Mouse (Mus musculus) myocyte (in vitro differentiated cells): Measurements from ENCODE around the gene Gramd1b. TPM values are rescaled to one million over a fixed set of nuclear protein-coding genes. Genes with fewer than 3 reads are reported as not detected.
A peak's percentile ranks its signal among the peaks of the same experiment; 100 is the strongest.

Source experiments
- H3K27me3 ChIP-seq: one replicate; pipeline ENCODE4 v1.6.1; 2011; ENCODE audit not compliant: control insufficient read depth, insufficient read depth, insufficient read length
- H3K36me3 ChIP-seq: one replicate; pipeline ENCODE4 v1.6.1; 2011; ENCODE audit not compliant: control insufficient read depth, insufficient read depth
- H3K4me2 ChIP-seq: one replicate; pipeline ENCODE4 v1.6.1; 2011; ENCODE audit warnings: low read depth, control low read depth
- H3K4me3 ChIP-seq: one replicate; pipeline ENCODE4 v1.5.1; 2011; ENCODE audit warnings: mild to moderate bottlenecking, control low read depth, moderate library complexity
- H3K79me2 ChIP-seq: one replicate; pipeline ENCODE4 v1.6.1; 2011; ENCODE audit not compliant: control insufficient read depth, insufficient read depth
- H3ac ChIP-seq: one replicate; pipeline ENCODE4 v1.6.1; 2011; ENCODE audit not compliant: control insufficient read depth, insufficient read length
- CEBPB ChIP-seq: IDR thresholded peaks from 2 replicates; pipeline ENCODE4 v1.6.1; 2011; ENCODE audit warnings: mild to moderate bottlenecking, moderate library complexity; ENCODE audit not compliant: poor library complexity, insufficient read depth, severe bottlenecking
- E2F4 ChIP-seq: IDR thresholded peaks from one replicate; pipeline ENCODE4 v1.6.1; 2011; ENCODE audit warnings: mild to moderate bottlenecking, control low read depth, moderate library complexity; ENCODE audit not compliant: insufficient read depth
- MAX ChIP-seq: IDR thresholded peaks from one replicate; pipeline ENCODE4 v1.6.1; 2011; ENCODE audit warnings: low read depth, mild to moderate bottlenecking, control low read depth
- MYOD1 ChIP-seq, 3 experiments: IDR thresholded peaks; one replicate each; pipeline ENCODE4 v1.6.1; 2011; ENCODE audit warnings: control low read depth in 2 of 3, low read depth in 2 of 3, mild to moderate bottlenecking in 2 of 3, moderate library complexity in 1 of 3; ENCODE audit not compliant: insufficient read length in 2 of 3, control insufficient read depth in 1 of 3
- MYOG ChIP-seq, 3 experiments: IDR thresholded peaks; one replicate each; pipeline ENCODE4 v1.6.1; 2011; ENCODE audit warnings: control low read depth in 2 of 3, low read depth in 2 of 3, mild to moderate bottlenecking in 2 of 3; ENCODE audit not compliant: insufficient read length in 2 of 3, control insufficient read depth in 1 of 3, insufficient read depth in 1 of 3
- POLR2A ChIP-seq: IDR thresholded peaks from one replicate; pipeline ENCODE4 v1.6.1; 2011; ENCODE audit warnings: low read depth, mild to moderate bottlenecking, control low read depth, moderate library complexity; ENCODE audit not compliant: insufficient read length
- POLR2AphosphoS2 ChIP-seq: IDR thresholded peaks from one replicate; pipeline ENCODE4 v1.6.1; 2011; ENCODE audit warnings: low read depth, control low read depth; ENCODE audit not compliant: insufficient read length
- REST ChIP-seq: IDR thresholded peaks from one replicate; pipeline ENCODE4 v1.6.1; 2011; ENCODE audit warnings: mild to moderate bottlenecking, control low read depth, moderate library complexity; ENCODE audit not compliant: insufficient read depth, insufficient read length
- SRF ChIP-seq: IDR thresholded peaks from one replicate; pipeline ENCODE4 v1.6.1; 2011; ENCODE audit warnings: low read depth; ENCODE audit not compliant: control insufficient read depth, insufficient read length
- TCF12 ChIP-seq: IDR thresholded peaks from one replicate; pipeline ENCODE4 v1.6.1; 2011; ENCODE audit warnings: mild to moderate bottlenecking, control low read depth; ENCODE audit not compliant: poor library complexity, insufficient read depth, severe bottlenecking
- TCF3 ChIP-seq: IDR thresholded peaks from one replicate; pipeline ENCODE4 v1.6.1; 2011; ENCODE audit warnings: low read depth, control low read depth; ENCODE audit not compliant: insufficient read length
- USF1 ChIP-seq: IDR thresholded peaks from one replicate; pipeline ENCODE4 v1.6.1; 2011; ENCODE audit warnings: low read depth, mild to moderate bottlenecking, control low read depth, moderate library complexity
- polyA plus RNA-seq: library from polyadenylated mRNA; unstranded; fragments of >200 nt; fragmentation: generic; extraction: Trizol; gene quantifications from one replicate; pipeline ENCODE4 v1.2.1, GENCODE M21; 2012; ENCODE audit warnings: missing spikeins

Gene Gramd1b
- polyA plus RNA-seq, 1 experiment: 33.9 TPM

- H3K4me3 ChIP-seq: no peak overlapping the region
- no peak for TF ChIP-seq POLR2A
- peak; percentile 70 for TF ChIP-seq POLR2AphosphoS2
- H3K79me2 ChIP-seq: no peaks in the 10 kb centered on the region
- H3ac ChIP-seq: no peak overlapping the region
- no peaks in the 10 kb centered on the region for H3K27me3 ChIP-seq
- peaks cover 17% of the 10 kb centered on the region for H3K36me3 ChIP-seq
- H3K4me2 ChIP-seq: no peak overlapping the region
Measured at GRCm38 (mm10) chr9:40292475-40292874, 238.7 kb downstream of the Gramd1b start.

- no peak overlapping the region for H3K4me3 ChIP-seq
- H3K79me2 ChIP-seq: no peaks in the 10 kb centered on the region
- H3K27me3 ChIP-seq: no peaks in the 10 kb centered on the region
- TF ChIP-seq POLR2A (no peak), E2F4 (no peak), MYOG (IDR thresholded peaks at IDR 0.05; ENCODE audit: control insufficient read depth in 1 of 3, insufficient read depth in 1 of 3, insufficient read length in 2 of 3, low read depth in 2 of 3) (no peak), CEBPB (no peak), POLR2AphosphoS2 (no peak), REST (no peak), TCF12 (no peak), TCF3 (no peak), USF1 (no peak), MYOD1 (IDR thresholded peaks at IDR 0.05; ENCODE audit: control insufficient read depth in 1 of 3, insufficient read length in 2 of 3, low read depth in 2 of 3) (no peak), MAX (no peak), SRF (no peak)
- H3K36me3 ChIP-seq: no peaks in the 10 kb centered on the region
- no peak overlapping the region for H3ac ChIP-seq
- no peak overlapping the region for H3K4me2 ChIP-seq
Measured at GRCm38 (mm10) chr9:40282968-40283367, 248.2 kb downstream of the Gramd1b start.

GRCm38 (mm10) chr9:40279438-40279837 is 251.7 kb downstream of the Gramd1b start:
- no peaks in the 10 kb centered on the region for H3K79me2 ChIP-seq
- peaks cover 9% of the 10 kb centered on the region for H3K27me3 ChIP-seq
- no peaks in the 10 kb centered on the region for H3K36me3 ChIP-seq
- H3K4me3 ChIP-seq: no peak overlapping the region
- no peak overlapping the region for H3ac ChIP-seq
- TF ChIP-seq USF1 (no peak), POLR2A (no peak), SRF (no peak), E2F4 (no peak), CEBPB (no peak), TCF12 (no peak), MYOG (IDR thresholded peaks at IDR 0.05; ENCODE audit: control insufficient read depth in 1 of 3, insufficient read depth in 1 of 3, insufficient read length in 2 of 3, low read depth in 2 of 3) (no peak)
- H3K4me2 ChIP-seq: no peak overlapping the region

DNA sequence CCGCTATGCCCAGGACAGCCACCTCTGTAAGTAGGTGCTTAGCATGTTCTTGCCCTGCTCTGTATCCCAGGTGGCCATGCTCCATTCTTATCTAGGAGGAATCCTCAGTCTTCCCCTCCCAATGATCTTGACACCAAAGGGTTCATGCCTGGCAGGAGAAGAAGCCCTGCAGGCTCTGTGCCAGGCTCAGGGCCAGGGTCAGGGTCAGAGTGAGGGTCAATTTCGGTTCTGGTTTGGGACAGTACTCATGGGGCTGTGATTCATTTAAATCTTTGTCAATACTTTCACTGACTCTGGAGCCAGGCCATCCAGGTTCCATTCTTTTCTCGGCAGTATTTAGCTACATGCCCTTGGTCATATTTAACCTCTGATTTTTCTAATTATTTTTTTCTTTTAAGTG is 253.5 kb downstream of the Gramd1b start:
- Histone ChIP-seq H3K4me3 (no peak overlapping the region), H3K27me3 (peaks cover 9% of the 10 kb centered on the region), H3K36me3 (no peaks in the 10 kb centered on the region), H3ac (no peak overlapping the region), H3K79me2 (no peaks in the 10 kb centered on the region), H3K4me2 (no peak overlapping the region)
- no peak for TF ChIP-seq TCF3
- TF ChIP-seq CEBPB: no peak
- no peak for TF ChIP-seq MYOD1 (IDR thresholded peaks at IDR 0.05; ENCODE audit: control insufficient read depth in 1 of 3, insufficient read length in 2 of 3, low read depth in 2 of 3)
- TF ChIP-seq MAX: no peak
- no peak for TF ChIP-seq SRF
- no peak for TF ChIP-seq USF1
- no peak for TF ChIP-seq E2F4
- TF ChIP-seq POLR2A: no peak
- no peak for TF ChIP-seq POLR2AphosphoS2
- no peak for TF ChIP-seq MYOG (IDR thresholded peaks at IDR 0.05; ENCODE audit: control insufficient read depth in 1 of 3, insufficient read depth in 1 of 3, insufficient read length in 2 of 3, low read depth in 2 of 3)
- TF ChIP-seq TCF12: no peak
- no peak for TF ChIP-seq REST

DNA sequence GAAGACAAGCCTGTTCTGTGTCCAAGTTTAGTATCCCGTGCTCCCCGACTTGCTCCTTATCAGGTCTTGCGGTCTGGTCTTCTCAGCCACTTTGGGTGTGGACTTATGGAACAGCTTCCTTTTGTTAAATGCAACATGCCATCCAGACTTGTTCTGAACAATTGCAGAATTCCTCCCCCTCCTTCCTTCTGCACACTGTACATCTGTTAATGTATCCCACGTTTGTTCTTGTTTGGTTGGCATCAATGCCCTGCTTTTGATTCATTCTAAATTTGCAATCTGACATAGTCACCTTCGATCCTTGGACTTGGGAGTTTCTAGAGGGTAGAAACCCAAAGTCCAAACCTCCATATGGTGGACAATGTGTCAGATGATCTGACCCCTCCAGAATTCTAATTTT is 255.3 kb downstream of the Gramd1b start:
- TF ChIP-seq POLR2A: no peak
- TF ChIP-seq SRF: no peak
- TF ChIP-seq REST: no peak
- TF ChIP-seq POLR2AphosphoS2: no peak
- no peak for TF ChIP-seq CEBPB
- TF ChIP-seq E2F4: no peak
- no peak for TF ChIP-seq MYOD1 (IDR thresholded peaks at IDR 0.05; ENCODE audit: control insufficient read depth in 1 of 3, insufficient read length in 2 of 3, low read depth in 2 of 3)
- TF ChIP-seq TCF3: no peak
- no peak for TF ChIP-seq USF1
- TF ChIP-seq TCF12: no peak
- no peak for TF ChIP-seq MAX
- no peak for TF ChIP-seq MYOG (IDR thresholded peaks at IDR 0.05; ENCODE audit: control insufficient read depth in 1 of 3, insufficient read depth in 1 of 3, insufficient read length in 2 of 3, low read depth in 2 of 3)
- Histone ChIP-seq H3K79me2 (no peaks in the 10 kb centered on the region), H3K4me3 (no peak overlapping the region), H3K36me3 (no peaks in the 10 kb centered on the region), H3ac (no peak overlapping the region), H3K27me3 (peaks cover 9% of the 10 kb centered on the region), H3K4me2 (no peak overlapping the region)
